Mouse (Mus musculus) kidney, adult 2 months (tissue): ENCODE measurements around the gene Cdk2.

Source experiments
- CTCF ChIP-seq: fragments of 200-500 bp; conservative IDR thresholded peaks from 2 replicates; pipeline ENCODE4 v1.5.1; 2011; ENCODE audit warnings: low read depth, mild to moderate bottlenecking, control low read depth, low read length, moderate library complexity, mixed read lengths; ENCODE audit not compliant: insufficient read depth, insufficient read length
- POLR2A ChIP-seq: fragments of 200-500 bp; IDR thresholded peaks from one replicate; pipeline ENCODE4 v1.6.1; 2011; ENCODE audit warnings: low read depth, low read length, control low read depth

DNA sequence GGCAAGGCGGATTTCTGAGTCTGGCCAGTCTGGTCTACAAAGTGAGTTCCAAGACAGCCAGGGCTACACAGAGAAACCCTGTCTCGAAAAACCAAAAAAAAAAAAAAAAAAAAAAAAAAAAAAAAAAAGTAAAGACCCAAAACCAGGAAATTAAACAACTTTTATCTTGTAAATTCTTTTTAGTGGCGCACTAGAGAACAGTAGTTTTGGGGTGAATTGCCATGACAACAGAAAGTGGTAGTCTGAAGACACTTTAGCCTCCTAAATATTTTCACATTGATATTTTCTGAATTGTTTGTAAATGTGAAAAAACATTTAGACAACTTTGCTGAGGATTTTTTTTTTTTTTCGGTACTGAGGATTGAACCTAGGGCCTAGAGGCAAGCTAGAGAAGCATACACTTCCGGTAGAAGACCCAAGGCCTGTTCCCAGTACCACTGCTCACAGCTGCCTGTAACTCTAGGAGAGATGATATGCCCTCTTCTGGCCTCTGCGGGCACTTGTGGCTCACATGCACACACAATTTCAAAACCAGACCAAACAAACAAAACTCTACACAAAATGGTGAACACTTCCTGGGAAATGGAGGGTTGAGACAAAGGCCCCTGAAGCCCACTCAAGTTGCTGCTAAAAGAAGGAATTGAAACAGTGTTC, 7.6 kb downstream of the Cdk2 start:
- TF ChIP-seq CTCF (no peak), POLR2A (no peak)
